37 mouse cellular contexts compared by ENCODE assay signal in the genomic region with DNA sequence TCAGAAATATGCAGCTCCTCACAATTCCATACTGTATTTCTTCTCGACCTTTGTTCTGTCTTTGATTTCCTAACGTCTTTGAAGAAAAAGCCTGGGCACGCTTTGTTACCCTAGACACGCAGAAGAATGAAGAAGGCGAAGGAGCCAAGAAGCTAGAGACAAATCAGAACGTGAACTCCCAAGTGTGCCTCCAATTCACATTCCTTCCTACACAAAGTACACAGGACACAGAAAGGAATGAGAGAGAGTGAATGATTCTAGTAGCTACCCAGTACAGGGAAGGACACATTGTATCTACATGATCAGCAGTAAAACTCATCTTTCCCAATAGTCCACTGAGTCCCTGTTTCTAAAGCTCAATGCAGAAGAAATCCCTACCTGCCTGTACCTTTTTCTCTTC. TPM values are rescaled to one million over a fixed set of nuclear protein-coding genes. Genes with fewer than 3 reads are reported as not detected.
"Had no signal": no experiment of that assay in that cellular context is flagged by ENCODE, and none has a peak within 500 bp of the region (broad histone marks: within the 10 kb centered on the region; RNA-seq: fewer than 3 reads in every experiment).

No protein-coding gene starts in this region.

- DNase-seq: heart, postnatal 10 days; heart, postnatal 14 days; heart, postnatal 36 days; heart, postnatal 4 days; kidney, adult 11 months; kidney, adult 18-20 months; kidney, adult 2 months; kidney, adult 8-10 months; kidney, adult 9 months; kidney, postnatal 10 days; kidney, postnatal 14 days; kidney, postnatal 25 days; kidney, postnatal 36 days; kidney, postnatal 4 days; layer of hippocampus, adult 9-11 months; layer of hippocampus, postnatal 36 days had no signal

- H3K4me3 ChIP-seq: heart, embryonic 10.5 days; heart, embryonic 12.5 days; heart, embryonic 13.5 days; heart, embryonic 15.5 days; hindbrain, embryonic 10.5 days; hindbrain, embryonic 12.5 days; hindbrain, embryonic 13.5 days; hindbrain, embryonic 15.5 days; intestine, embryonic 15.5 days; kidney, embryonic 15.5 days; layer of hippocampus, adult 2 months had no signal

- H3K27ac ChIP-seq: heart, embryonic 10.5 days; heart, embryonic 13.5 days; heart, embryonic 15.5 days; hindbrain, embryonic 10.5 days; hindbrain, embryonic 12.5 days; hindbrain, embryonic 13.5 days; hindbrain, embryonic 14.5 days; hindbrain, embryonic 15.5 days; hindbrain, postnatal 0 days; intestine, embryonic 15.5 days; kidney, embryonic 15.5 days; kidney, postnatal 0 days; layer of hippocampus, adult 2 months had no signal

- H3K4me2 ChIP-seq: heart, embryonic 11.5 days; heart, embryonic 12.5 days; heart, embryonic 13.5 days; heart, embryonic 15.5 days; hindbrain, embryonic 12.5 days; hindbrain, embryonic 13.5 days; hindbrain, embryonic 14.5 days; hindbrain, embryonic 15.5 days; intestine, embryonic 15.5 days; kidney, embryonic 15.5 days had no signal

- H3K9me3 ChIP-seq: heart, embryonic 15.5 days; hindbrain, embryonic 12.5 days; hindbrain, embryonic 13.5 days; hindbrain, embryonic 15.5 days; intestine, embryonic 15.5 days; kidney, embryonic 15.5 days had no signal

- H3K36me3 ChIP-seq: heart, embryonic 10.5 days; heart, embryonic 12.5 days; heart, embryonic 13.5 days; heart, embryonic 15.5 days; hindbrain, embryonic 10.5 days; hindbrain, embryonic 12.5 days; hindbrain, embryonic 13.5 days; hindbrain, embryonic 15.5 days; intestine, embryonic 15.5 days; kidney, embryonic 15.5 days had no signal

- H3K27me3 ChIP-seq: heart, embryonic 12.5 days; heart, embryonic 13.5 days; heart, embryonic 15.5 days; hindbrain, embryonic 12.5 days; hindbrain, embryonic 13.5 days; hindbrain, embryonic 15.5 days; intestine, embryonic 15.5 days; kidney, embryonic 15.5 days had no signal

- H3K4me1 ChIP-seq: heart, embryonic 10.5 days; heart, embryonic 12.5 days; heart, embryonic 13.5 days; heart, embryonic 15.5 days; hindbrain, embryonic 10.5 days; hindbrain, embryonic 12.5 days; hindbrain, embryonic 13.5 days; hindbrain, embryonic 15.5 days; intestine, embryonic 15.5 days; kidney, embryonic 15.5 days had no signal

- H3K9ac ChIP-seq: heart, embryonic 12.5 days; heart, embryonic 13.5 days; heart, embryonic 15.5 days; hindbrain, embryonic 12.5 days; hindbrain, embryonic 13.5 days; hindbrain, embryonic 14.5 days; hindbrain, embryonic 15.5 days; intestine, embryonic 15.5 days; kidney, embryonic 15.5 days had no signal

- ATAC-seq: hindbrain, embryonic 16.5 days; hindbrain, postnatal 0 days; intestine, embryonic 15.5 days; intestine, embryonic 16.5 days; intestine, postnatal 0 days had no signal

RNA-seq across cellular contexts. Expression of gene Klhl31, which starts 33.8 kb away (rescaled TPM):
- total RNA-seq: hematopoietic stem cell, adult 5-6 weeks; layer of hippocampus, adult 18-20 months had no signal
- polyA plus RNA-seq: intestine, postnatal 0 days; large intestine, adult 2 months had no signal
